Mouse (Mus musculus): Measurements from ENCODE around the gene Fbf1. TPM values are rescaled to one million over a fixed set of nuclear protein-coding genes. Genes with fewer than 3 reads are reported as not detected.
A peak's percentile ranks its signal among the peaks of the same experiment; 100 is the strongest.

Gene Fbf1
- 29.4 and 32.1 TPM in 2 replicates for total RNA-seq (2012; rRNA removed)

- in situ Hi-C loops (cut with MboI; ENCODE audit: low sequenced_read_pairs in 2 of 2, unreplicated experiment in 2 of 2), result no loop called here
- no peaks in the 10 kb centered on the region for H3K9me3 ChIP-seq (ENCODE audit: control insufficient read depth, insufficient read depth, low read depth, low read length)
- TF ChIP-seq ZC3H11A (IDR thresholded peaks at IDR 0.05; ENCODE audit: borderline replicate concordance, low read depth, low read length), result 0 out of 2 replicates have a peak, but pooled peaks have one; percentile 6
- TF ChIP-seq CHD2 (IDR thresholded peaks at IDR 0.05; ENCODE audit: low read depth, low read length), result no peak
- peak; percentile 97 for TF ChIP-seq HCFC1 (IDR thresholded peaks at IDR 0.05; ENCODE audit: borderline replicate concordance, insufficient read depth, low read length)
- TF ChIP-seq ZNF384 (IDR thresholded peaks at IDR 0.05; ENCODE audit: low read depth, low read length), result no peak
- TF ChIP-seq MAFK (IDR thresholded peaks at IDR 0.05; ENCODE audit: insufficient read depth, low read depth, low read length), result no peak
- peak within 1 kb of the TSS; percentile 84 for H3K9ac ChIP-seq (ENCODE audit: insufficient read depth, low read depth, low read length, poor library complexity, severe bottlenecking)
- H3K36me3 ChIP-seq (ENCODE audit: control insufficient read depth, insufficient read depth, low read length, poor library complexity, severe bottlenecking), result 0 out of 2 replicates have a peak, but pooled peaks cover 3% of the 10 kb centered on the region
- peak within 1 kb of the TSS; percentile 75 to 79 for H3K4me3 ChIP-seq (ENCODE audit: insufficient read depth in 1 of 2, low read depth in 1 of 2, low read length in 2 of 2, poor library complexity in 1 of 2, severe bottlenecking in 1 of 2)
- H3K4me1 ChIP-seq (ENCODE audit: control insufficient read depth in 2 of 2, insufficient read depth in 2 of 2, low read length in 2 of 2, poor library complexity in 1 of 2), result no peaks in the 10 kb centered on the region; a peak in 1 of 4 replicates
- no peak within 1 kb of the TSS for H3K27ac ChIP-seq (ENCODE audit: insufficient read depth, low read depth, low read length, poor library complexity, severe bottlenecking)
- DNase-seq (ENCODE audit: low read depth, low spot score), result peak; percentile 91
These were observed at the start of gene Fbf1 for GRCm38 (mm10) chr11:116167884-116168439. Fbf1 (minus strand) TSS chr11:116168166.

DNA sequence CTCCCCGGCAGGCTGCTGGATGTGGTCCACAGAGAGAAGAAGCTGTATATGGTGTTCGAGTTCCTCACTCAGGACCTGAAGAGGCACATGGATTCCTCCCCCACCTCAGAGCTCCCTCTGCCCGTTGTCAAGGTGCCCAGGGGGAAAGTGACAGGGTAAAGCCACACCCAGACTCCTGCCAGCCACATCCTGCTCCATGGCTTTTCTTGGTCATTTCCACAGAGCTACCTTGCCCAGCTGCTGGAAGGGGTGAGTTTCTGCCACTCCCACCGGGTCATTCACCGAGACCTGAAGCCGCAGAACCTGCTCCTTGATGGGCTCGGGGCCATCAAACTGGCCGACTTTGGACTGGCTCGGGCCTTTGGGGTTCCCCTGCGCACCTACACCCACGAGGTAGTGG lies 48.6 kb upstream of the Fbf1 start:
- TF ChIP-seq MAFK (IDR thresholded peaks at IDR 0.05; ENCODE audit: insufficient read depth, low read depth, low read length) (no peak), CHD2 (IDR thresholded peaks at IDR 0.05; ENCODE audit: low read depth, low read length) (no peak), ZC3H11A (IDR thresholded peaks at IDR 0.05; ENCODE audit: borderline replicate concordance, low read depth, low read length) (no peak), HCFC1 (IDR thresholded peaks at IDR 0.05; ENCODE audit: borderline replicate concordance, insufficient read depth, low read length) (no peak), ZNF384 (IDR thresholded peaks at IDR 0.05; ENCODE audit: low read depth, low read length) (no peak)
- Histone ChIP-seq H3K9me3 (ENCODE audit: control insufficient read depth, insufficient read depth, low read depth, low read length) (no peaks in the 10 kb centered on the region), H3K27ac (ENCODE audit: insufficient read depth, low read depth, low read length, poor library complexity, severe bottlenecking) (no peak overlapping the region), H3K9ac (ENCODE audit: insufficient read depth, low read depth, low read length, poor library complexity, severe bottlenecking) (no peak overlapping the region), H3K36me3 (ENCODE audit: control insufficient read depth, insufficient read depth, low read length, poor library complexity, severe bottlenecking) (no peaks in the 10 kb centered on the region; the same call in 1 of the 2 replicates), H3K4me3 (ENCODE audit: insufficient read depth in 1 of 2, low read depth in 1 of 2, low read length in 2 of 2, poor library complexity in 1 of 2, severe bottlenecking in 1 of 2) (no peak overlapping the region), H3K4me1 (ENCODE audit: control insufficient read depth in 2 of 2, insufficient read depth in 2 of 2, low read length in 2 of 2, poor library complexity in 1 of 2) (peaks cover 0 to 10% of the 10 kb centered on the region in 2 experiments; a peak in 1 of 4 replicates)
- DNase-seq (ENCODE audit: low read depth, low spot score), result no peak
- in situ Hi-C loops (cut with MboI; ENCODE audit: low sequenced_read_pairs in 2 of 2, unreplicated experiment in 2 of 2), result no loop called here

GRCm38 (mm10) chr11:116215991-116216390 lies 48.0 kb upstream of the Fbf1 start:
- Histone ChIP-seq H3K27ac (ENCODE audit: insufficient read depth, low read depth, low read length, poor library complexity, severe bottlenecking) (no peak overlapping the region), H3K36me3 (ENCODE audit: control insufficient read depth, insufficient read depth, low read length, poor library complexity, severe bottlenecking) (no peaks in the 10 kb centered on the region; the same call in 1 of the 2 replicates), H3K4me1 (ENCODE audit: control insufficient read depth in 2 of 2, insufficient read depth in 2 of 2, low read length in 2 of 2, poor library complexity in 1 of 2) (peaks cover 0 to 11% of the 10 kb centered on the region in 2 experiments; a peak in 1 of 4 replicates), H3K9ac (ENCODE audit: insufficient read depth, low read depth, low read length, poor library complexity, severe bottlenecking) (peak overlapping the region; percentile 50; the same call in 1 of the 2 replicates), H3K9me3 (ENCODE audit: control insufficient read depth, insufficient read depth, low read depth, low read length) (no peaks in the 10 kb centered on the region), H3K4me3 (ENCODE audit: insufficient read depth in 1 of 2, low read depth in 1 of 2, low read length in 2 of 2, poor library complexity in 1 of 2, severe bottlenecking in 1 of 2) (peak overlapping the region in 1 of 2 experiments; percentile 40; a peak in 2 of 4 replicates)
- TF ChIP-seq ZNF384 (IDR thresholded peaks at IDR 0.05; ENCODE audit: low read depth, low read length), result no peak
- TF ChIP-seq CHD2 (IDR thresholded peaks at IDR 0.05; ENCODE audit: low read depth, low read length), result no peak
- no peak for TF ChIP-seq MAFK (IDR thresholded peaks at IDR 0.05; ENCODE audit: insufficient read depth, low read depth, low read length)
- TF ChIP-seq ZC3H11A (IDR thresholded peaks at IDR 0.05; ENCODE audit: borderline replicate concordance, low read depth, low read length), result no peak
- no peak for TF ChIP-seq HCFC1 (IDR thresholded peaks at IDR 0.05; ENCODE audit: borderline replicate concordance, insufficient read depth, low read length)
- DNase-seq (ENCODE audit: low read depth, low spot score), result no peak
- in situ Hi-C loops (cut with MboI; ENCODE audit: low sequenced_read_pairs in 2 of 2, unreplicated experiment in 2 of 2), result no loop called here

- in situ Hi-C loops (cut with MboI; ENCODE audit: low sequenced_read_pairs in 2 of 2, unreplicated experiment in 2 of 2), result no loop called here
- DNase-seq (ENCODE audit: low read depth, low spot score), result peak; percentile 54
- H3K36me3 ChIP-seq (ENCODE audit: control insufficient read depth, insufficient read depth, low read length, poor library complexity, severe bottlenecking), result no peaks in the 10 kb centered on the region; the same call in 1 of the 2 replicates
- H3K4me3 ChIP-seq (ENCODE audit: insufficient read depth in 1 of 2, low read depth in 1 of 2, low read length in 2 of 2, poor library complexity in 1 of 2, severe bottlenecking in 1 of 2), result no peak overlapping the region
- TF ChIP-seq ZC3H11A (IDR thresholded peaks at IDR 0.05; ENCODE audit: borderline replicate concordance, low read depth, low read length) (peak; percentile 29; the same call in 1 of the 2 replicates), CHD2 (IDR thresholded peaks at IDR 0.05; ENCODE audit: low read depth, low read length) (no peak), MAFK (IDR thresholded peaks at IDR 0.05; ENCODE audit: insufficient read depth, low read depth, low read length) (no peak)
- no peak overlapping the region for H3K27ac ChIP-seq (ENCODE audit: insufficient read depth, low read depth, low read length, poor library complexity, severe bottlenecking)
- peak overlapping the region; percentile 50; the same call in 1 of the 2 replicates for H3K9ac ChIP-seq (ENCODE audit: insufficient read depth, low read depth, low read length, poor library complexity, severe bottlenecking)
- no peaks in the 10 kb centered on the region for H3K9me3 ChIP-seq (ENCODE audit: control insufficient read depth, insufficient read depth, low read depth, low read length)
- peaks cover 0 to 13% of the 10 kb centered on the region in 2 experiments; a peak in 1 of 4 replicates for H3K4me1 ChIP-seq (ENCODE audit: control insufficient read depth in 2 of 2, insufficient read depth in 2 of 2, low read length in 2 of 2, poor library complexity in 1 of 2)
These were observed 47.2 kb upstream of the Fbf1 start for GRCm38 (mm10) chr11:116215181-116215580.

All from ES-E14 (cell line).